Comparison of ENCODE assay signal across 8 mouse cellular contexts in genomic region chr17:35701203-35701977, GRCm38 (mm10). TPM values are rescaled to one million over a fixed set of nuclear protein-coding genes. Genes with fewer than 3 reads are reported as not detected.
A peak's percentile ranks its signal among the peaks of the same experiment; 100 is the strongest.
DNase-seq lines count a peak whose midpoint lies in the region; ATAC-seq lines count a peak whose summit lies in the region.

No protein-coding gene starts in this region.

- intact Hi-C loops in heart, postnatal 25 days (cut with DNase I): no loop called here

- no peaks in the 10 kb centered on the region for H3K36me3 ChIP-seq in heart, embryonic 12.5 days
- no peaks in the 10 kb centered on the region for H3K36me3 ChIP-seq in limb, embryonic 10.5 days
- H3K36me3 ChIP-seq in neural tube, embryonic 14.5 days (ENCODE audit: control insufficient read depth, insufficient read depth, low read length): no peaks in the 10 kb centered on the region

- peak overlapping the region; percentile 97 for H3K27ac ChIP-seq in heart, embryonic 12.5 days (ENCODE audit: poor library complexity, severe bottlenecking)
- H3K27ac ChIP-seq in limb, embryonic 10.5 days: peak overlapping the region; percentile 88
- peak overlapping the region; percentile 98 for H3K27ac ChIP-seq in neural tube, embryonic 14.5 days (ENCODE audit: low read depth, low read length)

- H3K27me3 ChIP-seq in heart, embryonic 12.5 days (replicated peaks): no peaks in the 10 kb centered on the region
- H3K27me3 ChIP-seq in limb, embryonic 10.5 days (ENCODE audit: low read depth, poor library complexity, severe bottlenecking): peaks cover 78% of the 10 kb centered on the region
- H3K27me3 ChIP-seq in neural tube, embryonic 14.5 days (ENCODE audit: control insufficient read depth, insufficient read depth, low read length): no peaks in the 10 kb centered on the region

- DNase-seq in heart, adult 18-20 months: peak; percentile 57 to 62
- DNase-seq in heart, postnatal 25 days (ENCODE audit: low spot score): no peak
- peak; percentile 57 to 66 for DNase-seq in cerebellum, adult 18-20 months
- no peak for DNase-seq in limb, embryonic 10.5 days (ENCODE audit: low spot score)
- DNase-seq in right cerebral cortex, postnatal 25 days: no peak
- DNase-seq in thymus, postnatal 36 days: no peak

- peak overlapping the region; percentile 62 for H3K4me3 ChIP-seq in heart, embryonic 12.5 days
- peak overlapping the region; percentile 68 for H3K4me3 ChIP-seq in limb, embryonic 10.5 days
- peak overlapping the region; percentile 69 for H3K4me3 ChIP-seq in neural tube, embryonic 14.5 days (ENCODE audit: low read depth, low read length)

- 1% methylated on average over 16 of the region's 16 CpGs for WGBS in heart, embryonic 12.5 days
- WGBS in limb, embryonic 10.5 days: 2% methylated on average over 14 of the region's 16 CpGs
- WGBS in neural tube, embryonic 14.5 days: 2% methylated on average over 16 of the region's 16 CpGs

- H3K9ac ChIP-seq in heart, embryonic 12.5 days: peak overlapping the region; percentile 95
- peak overlapping the region; percentile 90 for H3K9ac ChIP-seq in neural tube, embryonic 14.5 days (replicated peaks; ENCODE audit: low read depth, low read length)

- ATAC-seq in heart, embryonic 12.5 days (ENCODE audit: insufficient number of reproducible peaks, low FRiP score): no peak
- ATAC-seq in neural tube, embryonic 14.5 days (ENCODE audit: low read depth): no peak

- H3K9me3 ChIP-seq in heart, embryonic 12.5 days (replicated peaks): no peaks in the 10 kb centered on the region
- H3K9me3 ChIP-seq in limb, embryonic 10.5 days (replicated peaks): no peaks in the 10 kb centered on the region
- no peaks in the 10 kb centered on the region for H3K9me3 ChIP-seq in neural tube, embryonic 14.5 days (ENCODE audit: control insufficient read depth, low read length)

- H3K4me1 ChIP-seq in heart, embryonic 12.5 days (replicated peaks): peaks cover 66% of the 10 kb centered on the region
- H3K4me1 ChIP-seq in limb, embryonic 10.5 days: peaks cover 73% of the 10 kb centered on the region
- peaks cover 37% of the 10 kb centered on the region for H3K4me1 ChIP-seq in neural tube, embryonic 14.5 days (ENCODE audit: control insufficient read depth, insufficient read depth, low read length)

- peak overlapping the region; percentile 84 for H3K4me2 ChIP-seq in heart, embryonic 12.5 days
- peak overlapping the region; percentile 89 for H3K4me2 ChIP-seq in neural tube, embryonic 14.5 days (ENCODE audit: low read depth, low read length)

RNA-seq across cellular contexts. Expression of gene Ddr1, which starts 3.0 kb away (rescaled TPM):
- 10 to 100 TPM; 21.7 to 24.0 TPM for total RNA-seq in heart, adult 18-20 months (2021)
- total RNA-seq in heart, postnatal 25 days (2021): 10 to 100 TPM; 33.1 to 41.7 TPM
- 162 and 167 TPM in 2 replicates for polyA plus RNA-seq in heart, embryonic 12.5 days (2016; fragmentation: Nextera tagmentation; extraction: Ambion mirVana)
- polyA plus RNA-seq in limb, embryonic 10.5 days (2016; fragmentation: Nextera tagmentation; extraction: Ambion mirVana): 18.3 and 21.9 TPM in 2 replicates
- 48.6 and 65.6 TPM in 2 replicates for polyA plus RNA-seq in neural tube, embryonic 14.5 days (2014; fragmentation: Nextera tagmentation; extraction: Ambion mirVana)

RNA-seq across cellular contexts. Expression of gene Gtf2h4, which starts 27.9 kb away (rescaled TPM):
- total RNA-seq in heart, adult 18-20 months (2021): 10 to 100 TPM; 21.3 to 23.5 TPM
- total RNA-seq in heart, postnatal 25 days (2021): 10 to 100 TPM; 17.5 to 18.3 TPM
- polyA plus RNA-seq in heart, embryonic 12.5 days (2016; fragmentation: Nextera tagmentation; extraction: Ambion mirVana): 22.2 and 24.5 TPM in 2 replicates
- polyA plus RNA-seq in limb, embryonic 10.5 days (2016; fragmentation: Nextera tagmentation; extraction: Ambion mirVana): 67.0 and 72.4 TPM in 2 replicates
- 20.7 and 21.0 TPM in 2 replicates for polyA plus RNA-seq in neural tube, embryonic 14.5 days (2014; fragmentation: Nextera tagmentation; extraction: Ambion mirVana)

RNA-seq across cellular contexts. Expression of gene Vars2, which starts 34.0 kb away (rescaled TPM):
- 10 to 100 TPM; 27.6 to 28.9 TPM for total RNA-seq in heart, adult 18-20 months (2021)
- 10 to 100 TPM; 32.3 TPM for total RNA-seq in heart, postnatal 25 days (2021)
- 16.1 and 17.4 TPM in 2 replicates for polyA plus RNA-seq in heart, embryonic 12.5 days (2016; fragmentation: Nextera tagmentation; extraction: Ambion mirVana)
- polyA plus RNA-seq in limb, embryonic 10.5 days (2016; fragmentation: Nextera tagmentation; extraction: Ambion mirVana): 21.1 and 21.5 TPM in 2 replicates
- polyA plus RNA-seq in neural tube, embryonic 14.5 days (2014; fragmentation: Nextera tagmentation; extraction: Ambion mirVana): 10.7 and 11.7 TPM in 2 replicates

RNA-seq across cellular contexts. Expression of gene Mucl3, which starts 57.9 kb away (rescaled TPM):
- not detected for total RNA-seq in heart, adult 18-20 months (2021)
- not detected for total RNA-seq in heart, postnatal 25 days (2021)
- 0.14 and 0.37 TPM in 2 replicates for polyA plus RNA-seq in heart, embryonic 12.5 days (2016; fragmentation: Nextera tagmentation; extraction: Ambion mirVana)
- polyA plus RNA-seq in limb, embryonic 10.5 days (2016; fragmentation: Nextera tagmentation; extraction: Ambion mirVana): 0.08 and 0.24 TPM in 2 replicates
- not detected in 2 replicates for polyA plus RNA-seq in neural tube, embryonic 14.5 days (2014; fragmentation: Nextera tagmentation; extraction: Ambion mirVana)

Comparison
In these comparisons a context has a peak if more than half of its experiments do, and no peak if none do; other contexts are left out.
1. DNase-seq: peak in heart, adult 18-20 months (2 of 2) and cerebellum, adult 18-20 months (2 of 2); none in heart, postnatal 25 days (single experiment), limb, embryonic 10.5 days (single experiment), right cerebral cortex, postnatal 25 days (single experiment) and thymus, postnatal 36 days (0 of 2).
2. Peak in every context shown above with its lines, with median percentiles within 50 percentile points of each other: H3K27ac ChIP-seq and H3K4me3 ChIP-seq.